Mouse (Mus musculus) urinary bladder, postnatal 10 days (tissue): ENCODE measurements around the gene Rpl36a.
A peak's percentile ranks its signal among the peaks of the same experiment; 100 is the strongest.
"Not testable (repeated sequence)": the region's sequence is repeated elsewhere in the genome, so short reads cannot be mapped to it uniquely, and the experiment has no call there.

Source experiments
- DNase-seq: peaks from one replicate; pipeline ENCODE4 v3.0.0; 2022; ENCODE audit warnings: low spot score

Rpl36a gene

GRCm38 (mm10) chrX:134585103-134586002 lies at the start of gene Rpl36a:
Rpl36a (plus strand) TSS chrX:134585654.
- DNase-seq = peak; percentile 41

- DNase-seq = not testable (repeated sequence)
These were observed 45.7 kb upstream of the Rpl36a start for GRCm38 (mm10) chrX:134539795-134540194.

GRCm38 (mm10) chrX:134540414-134541135 lies 44.9 kb upstream of the Rpl36a start:
- DNase-seq = no peak

- peak; percentile 8 for DNase-seq
These were observed 44.1 kb upstream of the Rpl36a start, which contains the start of gene Timm8a1 for GRCm38 (mm10) chrX:134541145-134541954. Timm8a1 (minus strand) TSS chrX:134541865.

GRCm38 (mm10) chrX:134541955-134542308 lies 43.5 kb upstream of the Rpl36a start:
- DNase-seq = no peak

- no peak for DNase-seq
These were observed 38.1 kb upstream of the Rpl36a start for GRCm38 (mm10) chrX:134547330-134547729.

- no peak for DNase-seq
These were observed 34.6 kb upstream of the Rpl36a start for GRCm38 (mm10) chrX:134550903-134551302.

GRCm38 (mm10) chrX:134553326-134553725 lies 32.1 kb upstream of the Rpl36a start:
- no peak for DNase-seq

GRCm38 (mm10) chrX:134554425-134554824 lies 31.0 kb upstream of the Rpl36a start:
- no peak for DNase-seq

GRCm38 (mm10) chrX:134564326-134564725 lies 21.1 kb upstream of the Rpl36a start:
- DNase-seq = no peak

GRCm38 (mm10) chrX:134566536-134567222 lies 18.8 kb upstream of the Rpl36a start:
- no peak for DNase-seq

- DNase-seq = no peak
These were observed 7.6 kb upstream of the Rpl36a start for GRCm38 (mm10) chrX:134577896-134578295.

GRCm38 (mm10) chrX:134580528-134581305 lies 4.7 kb upstream of the Rpl36a start:
- DNase-seq = no peak

- DNase-seq = no peak
These were observed 3.2 kb upstream of the Rpl36a start for GRCm38 (mm10) chrX:134582270-134582669.

GRCm38 (mm10) chrX:134582888-134583669 lies 2.4 kb upstream of the Rpl36a start, which contains the start of gene Btk:
Btk (minus strand) TSS chrX:134583570.
- DNase-seq = no peak

- DNase-seq = no peak
These were observed 993 bp downstream of the Rpl36a start for GRCm38 (mm10) chrX:134586447-134586846.

- no peak for DNase-seq
These were observed 2.8 kb downstream of the Rpl36a start for GRCm38 (mm10) chrX:134588261-134588660.

- DNase-seq = no peak
These were observed 3.5 kb downstream of the Rpl36a start for GRCm38 (mm10) chrX:134588997-134589396.

GRCm38 (mm10) chrX:134589836-134590235 lies 4.4 kb downstream of the Rpl36a start:
- DNase-seq = no peak
